Mouse (Mus musculus): ENCODE data around the gene Tha1. TPM values are rescaled to one million over a fixed set of nuclear protein-coding genes. Genes with fewer than 3 reads are reported as not detected.

Gene Tha1
- 2.9 and 4.0 TPM in 2 replicates for polyA plus RNA-seq (2021; fragmentation: Nextera tagmentation)
- long read RNA-seq, experiment 1, transcript Tha1-201 (7 exons, 1,770 nt): major isoform, 5 of 10 reads
- long read RNA-seq, experiment 1, partial matches to known transcripts: 1 of 10 reads
- long read RNA-seq, experiment 1, other reads (novel, unspliced or antisense): 2 of 10 reads
- long read RNA-seq, experiment 2, transcript Tha1-201 (7 exons, 1,770 nt): major isoform, 6 of 9 reads
- long read RNA-seq, experiment 2, partial matches to known transcripts: 1 of 9 reads
- long read RNA-seq, experiment 2, other reads (novel, unspliced or antisense): 2 of 9 reads

DNA sequence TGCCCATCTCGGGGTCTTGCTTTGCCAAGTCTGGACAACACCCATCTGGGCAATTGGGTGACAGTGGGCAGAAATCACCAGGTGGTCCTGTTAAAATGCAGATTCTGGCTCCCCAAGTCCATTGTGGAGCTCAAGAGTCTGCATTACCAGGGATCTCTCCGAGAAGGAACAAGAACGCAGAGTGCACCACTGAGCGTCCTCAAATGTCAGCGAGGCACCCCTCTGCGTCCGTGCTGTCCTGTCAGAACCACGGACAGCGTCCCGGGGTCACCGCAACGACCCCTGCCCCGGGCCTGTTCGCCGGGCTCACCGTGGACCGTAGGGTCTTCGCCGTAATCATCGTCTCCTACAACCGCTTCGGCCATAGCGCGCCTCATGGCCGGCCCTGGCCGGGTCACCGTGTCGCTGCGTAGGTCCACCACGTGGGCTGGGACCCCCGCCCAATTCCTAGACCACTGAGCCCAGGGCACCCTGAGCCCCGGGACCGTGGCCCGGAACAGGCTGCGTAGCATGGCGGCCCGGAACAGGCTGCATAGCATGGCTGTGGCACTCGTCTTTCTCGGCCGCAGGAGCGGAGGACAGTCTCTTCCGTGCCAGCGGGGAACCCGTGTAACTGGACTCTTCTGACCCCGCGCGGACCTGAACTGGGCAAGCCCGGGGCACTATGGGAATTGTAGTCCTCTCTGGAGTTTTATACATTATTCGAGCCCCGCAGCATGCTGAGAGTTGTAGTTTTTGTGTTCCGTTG, at the start of gene Tha1:
TSS of gene Tha1 (minus strand) at position 621 of the 748 bp plus-strand sequence.

DNA sequence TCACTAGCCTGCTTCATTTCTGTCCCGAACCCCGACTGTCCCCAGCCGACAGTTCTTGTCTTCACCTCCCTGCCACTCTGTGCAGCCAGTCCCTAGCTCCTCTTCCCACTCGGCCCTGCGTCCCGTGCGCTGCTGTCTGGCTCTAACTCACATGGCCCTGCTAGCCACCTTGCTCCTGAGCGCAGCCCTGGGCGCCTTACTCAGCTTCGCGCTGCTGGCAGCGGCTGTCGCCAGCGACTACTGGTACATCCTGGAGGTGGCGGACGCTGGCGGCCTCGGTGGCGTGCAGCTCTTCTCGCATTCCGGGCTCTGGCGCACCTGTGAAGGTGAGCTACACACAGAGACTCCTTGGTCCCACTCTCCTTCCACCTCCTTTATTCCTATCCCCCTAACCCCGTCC, 12.7 kb downstream of the Tha1 start, which contains the start of gene Tmem235:
TSS of gene Tmem235 (plus strand) at position 152 of the 400 bp plus-strand sequence.

GRCm38 (mm10) chr11:117848985-117849671, 24.2 kb downstream of the Tha1 start, which contains the start of gene Birc5:
TSS of gene Birc5 (plus strand) at chr11:117849251.

DNA sequence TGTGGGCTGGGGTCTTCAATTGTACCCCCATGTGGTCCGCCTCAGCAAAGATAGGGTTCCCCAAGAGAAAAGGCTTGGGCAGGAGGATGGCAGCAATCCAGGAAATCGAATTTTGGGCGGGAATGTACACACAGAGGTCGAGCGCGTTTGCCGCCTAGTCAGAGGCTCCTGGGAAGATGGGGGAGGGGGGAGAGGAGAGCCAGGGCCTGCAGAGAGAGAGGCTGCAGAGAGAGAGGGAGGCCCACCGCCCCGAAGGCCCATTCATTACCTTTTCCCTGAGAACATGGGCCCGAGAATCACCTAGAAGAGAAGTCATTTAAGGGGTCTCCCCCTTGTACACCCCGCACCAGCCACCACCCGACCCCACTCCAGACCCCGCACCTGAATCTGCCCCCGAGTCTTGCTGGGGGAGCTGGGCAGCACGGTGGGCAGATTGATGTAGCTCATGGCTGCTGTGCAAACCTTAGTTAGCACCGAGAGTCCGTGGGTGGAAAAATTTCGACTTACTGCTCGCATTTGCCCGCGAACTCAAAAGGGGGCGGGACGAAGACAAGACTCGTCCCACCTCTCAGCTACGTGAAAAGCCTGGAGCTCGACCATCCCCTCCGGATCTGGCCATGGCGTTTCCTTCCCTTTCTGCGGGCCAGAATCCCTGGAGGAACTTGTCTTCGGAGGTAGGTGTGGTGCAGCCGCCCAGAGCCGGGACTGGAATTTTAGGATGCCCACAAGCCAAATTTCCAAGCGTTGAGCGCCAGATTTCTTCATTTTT, 47.8 kb downstream of the Tha1 start, which contains the start of the genes Afmid and Tk1:
TSS of gene Afmid (plus strand) at position 592 of the 769 bp plus-strand sequence.
TSS of gene Tk1 (minus strand) at position 760 of the 769 bp plus-strand sequence.

Other genes starting within 250 kb of the Tha1 start
- 3.2 and 5.1 TPM in 2 replicates for gene Tnrc6c, start 219.2 kb downstream of the Tha1 start, polyA plus RNA-seq (2021; fragmentation: Nextera tagmentation)
- 0.23 and 0.38 TPM in 2 replicates for gene Tmc8, start 91.4 kb downstream of the Tha1 start, polyA plus RNA-seq (2021; fragmentation: Nextera tagmentation)
- 5.7 and 6.9 TPM in 2 replicates for gene Tmc6, start 91.3 kb downstream of the Tha1 start, polyA plus RNA-seq (2021; fragmentation: Nextera tagmentation)
- gene 6030468B19Rik, start 75.8 kb downstream of the Tha1 start, polyA plus RNA-seq (2021; fragmentation: Nextera tagmentation): not detected in 2 replicates
- gene Gm20708, start 63.8 kb downstream of the Tha1 start, polyA plus RNA-seq (2021; fragmentation: Nextera tagmentation): 0.23 and 0.29 TPM in 2 replicates
- 14.5 and 15.3 TPM in 2 replicates for gene Syngr2, start 63.8 kb downstream of the Tha1 start, polyA plus RNA-seq (2021; fragmentation: Nextera tagmentation)
- 3.0 and 4.3 TPM in 2 replicates for gene Afmid, start 47.6 kb downstream of the Tha1 start, polyA plus RNA-seq (2021; fragmentation: Nextera tagmentation)
- gene Tk1, start 47.4 kb downstream of the Tha1 start, polyA plus RNA-seq (2021; fragmentation: Nextera tagmentation): 0.36 and 0.68 TPM in 2 replicates
- gene Birc5, start 24.2 kb downstream of the Tha1 start, polyA plus RNA-seq (2021; fragmentation: Nextera tagmentation): 1.4 and 1.8 TPM in 2 replicates
- not detected in 2 replicates for gene Tmem235, start 12.7 kb downstream of the Tha1 start, polyA plus RNA-seq (2021; fragmentation: Nextera tagmentation)
- 1.5 and 1.7 TPM in 2 replicates for gene Socs3, start 96.6 kb upstream of the Tha1 start, polyA plus RNA-seq (2021; fragmentation: Nextera tagmentation)
- gene Pgs1, start 112.8 kb upstream of the Tha1 start, polyA plus RNA-seq (2021; fragmentation: Nextera tagmentation): 78.4 and 87.1 TPM in 2 replicates

Data from layer of hippocampus, adult 6 months (tissue).